Mouse (Mus musculus) myocyte (in vitro differentiated cells): ENCODE measurements at regions not wholly inside any gene's neighbourhood (a gene's known extent, or its start where the extent isn't known, plus 50 kb on each side); places are given as distances from the start of the nearest gene placed in this dataset.

ENCODE experiments used
- H3K27me3 ChIP-seq: one replicate; pipeline ENCODE4 v1.6.1; 2011; ENCODE audit not compliant: control insufficient read depth, insufficient read depth, insufficient read length
- H3K36me3 ChIP-seq: one replicate; pipeline ENCODE4 v1.6.1; 2011; ENCODE audit not compliant: control insufficient read depth, insufficient read depth
- H3K4me2 ChIP-seq: one replicate; pipeline ENCODE4 v1.6.1; 2011; ENCODE audit warnings: low read depth, control low read depth
- H3K4me3 ChIP-seq: one replicate; pipeline ENCODE4 v1.5.1; 2011; ENCODE audit warnings: mild to moderate bottlenecking, control low read depth, moderate library complexity
- H3K79me2 ChIP-seq: one replicate; pipeline ENCODE4 v1.6.1; 2011; ENCODE audit not compliant: control insufficient read depth, insufficient read depth
- H3ac ChIP-seq: one replicate; pipeline ENCODE4 v1.6.1; 2011; ENCODE audit not compliant: control insufficient read depth, insufficient read length
- CEBPB ChIP-seq: IDR thresholded peaks from 2 replicates; pipeline ENCODE4 v1.6.1; 2011; ENCODE audit warnings: mild to moderate bottlenecking, moderate library complexity; ENCODE audit not compliant: poor library complexity, insufficient read depth, severe bottlenecking
- E2F4 ChIP-seq: IDR thresholded peaks from one replicate; pipeline ENCODE4 v1.6.1; 2011; ENCODE audit warnings: mild to moderate bottlenecking, control low read depth, moderate library complexity; ENCODE audit not compliant: insufficient read depth
- MAX ChIP-seq: IDR thresholded peaks from one replicate; pipeline ENCODE4 v1.6.1; 2011; ENCODE audit warnings: low read depth, mild to moderate bottlenecking, control low read depth
- MYOD1 ChIP-seq, 3 experiments: IDR thresholded peaks; one replicate each; pipeline ENCODE4 v1.6.1; 2011; ENCODE audit warnings: control low read depth in 2 of 3, low read depth in 2 of 3, mild to moderate bottlenecking in 2 of 3, moderate library complexity in 1 of 3; ENCODE audit not compliant: insufficient read length in 2 of 3, control insufficient read depth in 1 of 3
- MYOG ChIP-seq, 3 experiments: IDR thresholded peaks; one replicate each; pipeline ENCODE4 v1.6.1; 2011; ENCODE audit warnings: control low read depth in 2 of 3, low read depth in 2 of 3, mild to moderate bottlenecking in 2 of 3; ENCODE audit not compliant: insufficient read length in 2 of 3, control insufficient read depth in 1 of 3, insufficient read depth in 1 of 3
- POLR2A ChIP-seq: IDR thresholded peaks from one replicate; pipeline ENCODE4 v1.6.1; 2011; ENCODE audit warnings: low read depth, mild to moderate bottlenecking, control low read depth, moderate library complexity; ENCODE audit not compliant: insufficient read length
- POLR2AphosphoS2 ChIP-seq: IDR thresholded peaks from one replicate; pipeline ENCODE4 v1.6.1; 2011; ENCODE audit warnings: low read depth, control low read depth; ENCODE audit not compliant: insufficient read length
- REST ChIP-seq: IDR thresholded peaks from one replicate; pipeline ENCODE4 v1.6.1; 2011; ENCODE audit warnings: mild to moderate bottlenecking, control low read depth, moderate library complexity; ENCODE audit not compliant: insufficient read depth, insufficient read length
- SRF ChIP-seq: IDR thresholded peaks from one replicate; pipeline ENCODE4 v1.6.1; 2011; ENCODE audit warnings: low read depth; ENCODE audit not compliant: control insufficient read depth, insufficient read length
- TCF12 ChIP-seq: IDR thresholded peaks from one replicate; pipeline ENCODE4 v1.6.1; 2011; ENCODE audit warnings: mild to moderate bottlenecking, control low read depth; ENCODE audit not compliant: poor library complexity, insufficient read depth, severe bottlenecking
- TCF3 ChIP-seq: IDR thresholded peaks from one replicate; pipeline ENCODE4 v1.6.1; 2011; ENCODE audit warnings: low read depth, control low read depth; ENCODE audit not compliant: insufficient read length
- USF1 ChIP-seq: IDR thresholded peaks from one replicate; pipeline ENCODE4 v1.6.1; 2011; ENCODE audit warnings: low read depth, mild to moderate bottlenecking, control low read depth, moderate library complexity

- Histone ChIP-seq H3K27me3 (no peaks in the 10 kb centered on the region), H3K36me3 (no peaks in the 10 kb centered on the region), H3K79me2 (no peaks in the 10 kb centered on the region), H3ac (no peak overlapping the region), H3K4me3 (no peak overlapping the region), H3K4me2 (no peak overlapping the region)
- TF ChIP-seq TCF12 (no peak), E2F4 (no peak)
Measured at GRCm38 (mm10) chr16:73471547-73471946, 940.1 kb downstream of the Robo2 start.

- H3K36me3 ChIP-seq, result no peaks in the 10 kb centered on the region
- H3K79me2 ChIP-seq, result no peaks in the 10 kb centered on the region
- TF ChIP-seq USF1, result no peak
- TF ChIP-seq POLR2A, result no peak
- TF ChIP-seq SRF, result no peak
- TF ChIP-seq MYOG (IDR thresholded peaks at IDR 0.05; ENCODE audit: control insufficient read depth in 1 of 3, insufficient read depth in 1 of 3, insufficient read length in 2 of 3, low read depth in 2 of 3), result no peak
- TF ChIP-seq MYOD1 (IDR thresholded peaks at IDR 0.05; ENCODE audit: control insufficient read depth in 1 of 3, insufficient read length in 2 of 3, low read depth in 2 of 3), result no peak
- TF ChIP-seq POLR2AphosphoS2, result no peak
- TF ChIP-seq CEBPB, result no peak
- TF ChIP-seq TCF3, result no peak
- H3ac ChIP-seq, result no peak overlapping the region
- no peaks in the 10 kb centered on the region for H3K27me3 ChIP-seq
- no peak overlapping the region for H3K4me2 ChIP-seq
- no peak overlapping the region for H3K4me3 ChIP-seq
Measured at GRCm38 (mm10) chr16:73470535-73470934, 941.1 kb downstream of the Robo2 start.

- no peak overlapping the region for H3K4me2 ChIP-seq
Measured at GRCm38 (mm10) chr16:73466296-73466695, 945.3 kb downstream of the Robo2 start.

GRCm38 (mm10) chr16:73462516-73462915 is 949.1 kb downstream of the Robo2 start:
- TF ChIP-seq USF1, result no peak
- TF ChIP-seq POLR2AphosphoS2, result no peak
- no peak for TF ChIP-seq POLR2A
- TF ChIP-seq CEBPB, result no peak
- no peak for TF ChIP-seq REST
- no peak for TF ChIP-seq MAX
- TF ChIP-seq MYOG (IDR thresholded peaks at IDR 0.05; ENCODE audit: control insufficient read depth in 1 of 3, insufficient read depth in 1 of 3, insufficient read length in 2 of 3, low read depth in 2 of 3), result no peak
- no peak for TF ChIP-seq E2F4
- no peak overlapping the region for H3K4me3 ChIP-seq
- H3K27me3 ChIP-seq, result no peaks in the 10 kb centered on the region
- no peak overlapping the region for H3ac ChIP-seq
- H3K79me2 ChIP-seq, result no peaks in the 10 kb centered on the region
- no peaks in the 10 kb centered on the region for H3K36me3 ChIP-seq
- no peak overlapping the region for H3K4me2 ChIP-seq

More at GRCm38 (mm10) chr16:73466296-73466695, 945.3 kb downstream of the Robo2 start:
- no peak overlapping the region for H3K4me3 ChIP-seq
- no peak overlapping the region for H3ac ChIP-seq
- H3K27me3 ChIP-seq, result no peaks in the 10 kb centered on the region
- H3K79me2 ChIP-seq, result no peaks in the 10 kb centered on the region
- H3K36me3 ChIP-seq, result no peaks in the 10 kb centered on the region
- TF ChIP-seq TCF3 (no peak), CEBPB (no peak)

- no peaks in the 10 kb centered on the region for H3K36me3 ChIP-seq
- no peak for TF ChIP-seq MYOD1 (IDR thresholded peaks at IDR 0.05; ENCODE audit: control insufficient read depth in 1 of 3, insufficient read length in 2 of 3, low read depth in 2 of 3)
- no peak for TF ChIP-seq REST
- TF ChIP-seq E2F4, result no peak
- no peak for TF ChIP-seq POLR2A
- TF ChIP-seq MYOG (IDR thresholded peaks at IDR 0.05; ENCODE audit: control insufficient read depth in 1 of 3, insufficient read depth in 1 of 3, insufficient read length in 2 of 3, low read depth in 2 of 3), result no peak
- no peak for TF ChIP-seq CEBPB
- no peak for TF ChIP-seq TCF3
- no peak for TF ChIP-seq MAX
- TF ChIP-seq SRF, result no peak
- TF ChIP-seq POLR2AphosphoS2, result no peak
- TF ChIP-seq TCF12, result no peak
- no peak for TF ChIP-seq USF1
- H3K27me3 ChIP-seq, result no peaks in the 10 kb centered on the region
- H3K4me2 ChIP-seq, result no peak overlapping the region
- no peak overlapping the region for H3ac ChIP-seq
- no peaks in the 10 kb centered on the region for H3K79me2 ChIP-seq
- H3K4me3 ChIP-seq, result no peak overlapping the region
Measured at GRCm38 (mm10) chr16:73450634-73451245, 960.9 kb downstream of the Robo2 start.
